In genomic region chr3:87175438-87175815, GRCm38 (mm10) we compare ENCODE assay signal across 9 mouse cellular contexts. TPM values are rescaled to one million over a fixed set of nuclear protein-coding genes. Genes with fewer than 3 reads are reported as not detected.
A peak's percentile ranks its signal among the peaks of the same experiment; 100 is the strongest.
DNase-seq lines count a peak whose midpoint lies in the region; ATAC-seq and TF ChIP-seq lines count a peak whose summit lies in the region.
"Had no signal": no experiment of that assay in that cellular context is flagged by ENCODE, and none has a peak within 500 bp of the region (broad histone marks: within the 10 kb centered on the region; RNA-seq: fewer than 3 reads in every experiment).

No protein-coding gene starts in this region.

- H3K9me3 ChIP-seq in heart, embryonic 10.5 days: no peaks in the 10 kb centered on the region
- no peaks in the 10 kb centered on the region for H3K9me3 ChIP-seq in limb, embryonic 14.5 days (ENCODE audit: control insufficient read depth, low read length)
- no peaks in the 10 kb centered on the region for H3K9me3 ChIP-seq in neural tube, embryonic 15.5 days (replicated peaks)

- peak; percentile 73 for TF ChIP-seq CTCF in gastrocnemius, adult 2 months (IDR thresholded peaks at IDR 0.05)
- no peak for TF ChIP-seq CTCF in cerebellum, adult 2 months (IDR thresholded peaks at IDR 0.05; ENCODE audit: borderline replicate concordance, insufficient read depth, low read depth, low read length)

- no peaks in the 10 kb centered on the region for H3K36me3 ChIP-seq in heart, embryonic 10.5 days
- H3K36me3 ChIP-seq in limb, embryonic 14.5 days (ENCODE audit: control insufficient read depth, insufficient read depth, low read length): no peaks in the 10 kb centered on the region
- H3K36me3 ChIP-seq in neural tube, embryonic 15.5 days: no peaks in the 10 kb centered on the region

- peak overlapping the region; percentile 75 for H3K4me3 ChIP-seq in gastrocnemius, adult 2 months
- H3K4me3 ChIP-seq in heart, embryonic 10.5 days: peak overlapping the region; percentile 68
- peak overlapping the region; percentile 77; the same call in 1 of the 2 replicates for H3K4me3 ChIP-seq in limb, embryonic 14.5 days (replicated peaks; ENCODE audit: low read length)
- H3K4me3 ChIP-seq in neural tube, embryonic 15.5 days (replicated peaks): no peak overlapping the region
- H3K4me3 ChIP-seq in cerebellum, adult 2 months (replicated peaks; ENCODE audit: insufficient read depth, low read depth, low read length): no peak overlapping the region

- TF ChIP-seq POLR2A in limb, embryonic 14.5 days (IDR thresholded peaks at IDR 0.05; ENCODE audit: borderline replicate concordance, extremely low read depth, insufficient read depth, insufficient read length): no peak
- TF ChIP-seq POLR2A in cerebellum, adult 2 months (IDR thresholded peaks at IDR 0.05; ENCODE audit: borderline replicate concordance, insufficient read depth, low read length): no peak

- intact Hi-C loops in gastrocnemius, adult 2 months (cut with DNase I): loop anchor here (1.0 to 5.0 kb wide), 2 partner anchors 85 to 143 kb away; no protein-coding TSS in a partner anchor

- H3K27me3 ChIP-seq in heart, embryonic 10.5 days (ENCODE audit: insufficient read depth, poor library complexity, severe bottlenecking): no peaks in the 10 kb centered on the region
- no peaks in the 10 kb centered on the region for H3K27me3 ChIP-seq in limb, embryonic 14.5 days (ENCODE audit: control insufficient read depth, insufficient read depth, low read length)
- 0 out of 2 replicates have a peak, but pooled peaks cover 5% of the 10 kb centered on the region for H3K27me3 ChIP-seq in neural tube, embryonic 15.5 days (replicated peaks)
- peaks cover 1% of the 10 kb centered on the region; the same call in 1 of the 2 replicates for H3K27me3 ChIP-seq in cerebellum, adult 2 months (ENCODE audit: control insufficient read depth, insufficient read depth, low read length)
- H3K27me3 ChIP-seq: Patski had no signal

- DNase-seq in gastrocnemius, adult 2 months: peak; percentile 41
- no peak for DNase-seq in gastrocnemius, postnatal 10 days
- peak; percentile 62 for DNase-seq in ZHBTc4 (ENCODE audit: low read depth, low spot score)
- DNase-seq in heart, embryonic 10.5 days (ENCODE audit: low spot score): peak; percentile 61
- peak; percentile 67 for DNase-seq in limb, embryonic 14.5 days (ENCODE audit: low spot score)
- no peak for DNase-seq in cerebellum, adult 2 months
- DNase-seq in thymus, postnatal 36 days: no peak

- no peak for ATAC-seq in limb, embryonic 14.5 days (ENCODE audit: low FRiP score, low read depth)
- no peak for ATAC-seq in neural tube, embryonic 15.5 days (ENCODE audit: low FRiP score)

- 37% methylated on average over 3 of the region's 3 CpGs for WGBS in heart, embryonic 10.5 days
- 49% methylated on average over 3 of the region's 3 CpGs for WGBS in limb, embryonic 14.5 days
- 66% methylated on average over 3 of the region's 3 CpGs for WGBS in neural tube, embryonic 15.5 days
- WGBS in cerebellum, adult 2 months: 65% methylated on average over 3 of the region's 3 CpGs

- no peak overlapping the region for H3K9ac ChIP-seq in limb, embryonic 14.5 days (ENCODE audit: low read depth, low read length, severe bottlenecking)
- no peak overlapping the region for H3K9ac ChIP-seq in neural tube, embryonic 15.5 days (replicated peaks)

- peaks cover 41% of the 10 kb centered on the region for H3K4me1 ChIP-seq in heart, embryonic 10.5 days
- H3K4me1 ChIP-seq in limb, embryonic 14.5 days (ENCODE audit: control insufficient read depth, insufficient read depth, low read length): peaks cover 21% of the 10 kb centered on the region
- H3K4me1 ChIP-seq in neural tube, embryonic 15.5 days: peaks cover 45% of the 10 kb centered on the region
- no peaks in the 10 kb centered on the region for H3K4me1 ChIP-seq in cerebellum, adult 2 months (ENCODE audit: control insufficient read depth, insufficient read depth, low read length)

- H3K4me2 ChIP-seq in limb, embryonic 14.5 days (replicated peaks; ENCODE audit: low read depth, low read length, severe bottlenecking): peak overlapping the region; percentile 74
- peak overlapping the region; percentile 73 for H3K4me2 ChIP-seq in neural tube, embryonic 15.5 days

- H3K27ac ChIP-seq in gastrocnemius, adult 2 months: peak overlapping the region; percentile 91
- H3K27ac ChIP-seq in heart, embryonic 10.5 days: peak overlapping the region; percentile 91; the same call in 1 of the 2 replicates
- H3K27ac ChIP-seq in limb, embryonic 14.5 days (replicated peaks; ENCODE audit: low read depth, low read length): peak overlapping the region; percentile 93
- peak overlapping the region; percentile 85; the same call in 1 of the 2 replicates for H3K27ac ChIP-seq in neural tube, embryonic 15.5 days (replicated peaks)
- no peak overlapping the region for H3K27ac ChIP-seq in cerebellum, adult 2 months (ENCODE audit: insufficient read depth, low read length)

RNA-seq across cellular contexts. Expression of gene Kirrel, which starts 0.9 kb away (rescaled TPM):
- total RNA-seq in gastrocnemius, adult 2 months (2021): 1 to 10 TPM; 4.1 to 5.7 TPM
- total RNA-seq in gastrocnemius, postnatal 10 days (2021): 10 to 100 TPM; 13.7 to 19.0 TPM
- 17.9 and 27.9 TPM in 2 replicates for polyA plus RNA-seq in heart, embryonic 10.5 days (2016; fragmentation: Nextera tagmentation; extraction: Ambion mirVana)
- polyA plus RNA-seq in limb, embryonic 14.5 days (2012; rRNA removed): 46.6 and 57.2 TPM in 2 replicates
- 11.3 and 15.8 TPM in 2 replicates for polyA plus RNA-seq in limb, embryonic 14.5 days (2014; fragmentation: Nextera tagmentation; extraction: Ambion mirVana)
- 5.9 and 8.0 TPM in 2 replicates for polyA plus RNA-seq in neural tube, embryonic 15.5 days (2015; fragmentation: Nextera tagmentation; extraction: Ambion mirVana)
- 5.6 and 6.1 TPM in 2 replicates for polyA plus RNA-seq in cerebellum, adult 2 months (2012; rRNA removed)

Comparison
In these comparisons a context has a peak if more than half of its experiments do, and no peak if none do; other contexts are left out.
1. DNase-seq: peak in gastrocnemius, adult 2 months (single experiment), ZHBTc4 (single experiment), heart, embryonic 10.5 days (single experiment) and limb, embryonic 14.5 days (single experiment); none in gastrocnemius, postnatal 10 days (single experiment), cerebellum, adult 2 months (0 of 2) and thymus, postnatal 36 days (0 of 2).
2. H3K4me3 ChIP-seq: peak in gastrocnemius, adult 2 months (single experiment), heart, embryonic 10.5 days (single experiment) and limb, embryonic 14.5 days (single experiment); none in neural tube, embryonic 15.5 days (single experiment) and cerebellum, adult 2 months (single experiment).